Comparison of ENCODE assay signal across 16 mouse cellular contexts in genomic region chr10:18072871-18073270, GRCm38 (mm10).
"Had no signal": no experiment of that assay in that cellular context is flagged by ENCODE, and none has a peak within 500 bp of the region (broad histone marks: within the 10 kb centered on the region; RNA-seq: fewer than 3 reads in every experiment).

No protein-coding gene starts in this region.

- H3K4me2 ChIP-seq: lung, embryonic 15.5 days; midbrain, embryonic 11.5 days; midbrain, embryonic 13.5 days; midbrain, embryonic 15.5 days; neural tube, embryonic 12.5 days; stomach, embryonic 15.5 days had no signal

- H3K4me1 ChIP-seq: neural tube, embryonic 12.5 days had no signal

- H3K9me3 ChIP-seq: lung, embryonic 15.5 days; midbrain, embryonic 13.5 days; midbrain, embryonic 15.5 days; neural tube, embryonic 12.5 days; stomach, embryonic 15.5 days had no signal

- H3K9ac ChIP-seq: lung, embryonic 15.5 days; midbrain, embryonic 13.5 days; midbrain, embryonic 15.5 days; neural tube, embryonic 12.5 days; stomach, embryonic 15.5 days had no signal

- ATAC-seq: lung, postnatal 0 days; midbrain, embryonic 13.5 days; midbrain, embryonic 15.5 days had no signal

- H3K27me3 ChIP-seq: lung, embryonic 15.5 days; megakaryocyte, embryonic 14.5 days; midbrain, embryonic 13.5 days; midbrain, embryonic 15.5 days; neural tube, embryonic 12.5 days; stomach, embryonic 15.5 days had no signal

- H3K36me3 ChIP-seq: lung, embryonic 15.5 days; midbrain, embryonic 15.5 days; neural tube, embryonic 12.5 days; stomach, embryonic 15.5 days had no signal

- H3K4me3 ChIP-seq: lung, embryonic 15.5 days; megakaryocyte, embryonic 14.5 days; midbrain, embryonic 13.5 days; midbrain, embryonic 15.5 days; neural tube, embryonic 12.5 days; stomach, embryonic 15.5 days had no signal

- DNase-seq: lung, postnatal 14 days; lung, postnatal 36 days; right cerebral cortex, postnatal 14 days; thymus, adult 2 months; thymus, postnatal 25 days; thymus, postnatal 4 days had no signal

- H3K27ac ChIP-seq: lung, embryonic 15.5 days; macrophage; midbrain, embryonic 13.5 days; midbrain, embryonic 15.5 days; neural tube, embryonic 12.5 days; stomach, embryonic 15.5 days; stomach, postnatal 0 days had no signal
